Comparison of ENCODE assay signal across 12 mouse cellular contexts in the genomic region with DNA sequence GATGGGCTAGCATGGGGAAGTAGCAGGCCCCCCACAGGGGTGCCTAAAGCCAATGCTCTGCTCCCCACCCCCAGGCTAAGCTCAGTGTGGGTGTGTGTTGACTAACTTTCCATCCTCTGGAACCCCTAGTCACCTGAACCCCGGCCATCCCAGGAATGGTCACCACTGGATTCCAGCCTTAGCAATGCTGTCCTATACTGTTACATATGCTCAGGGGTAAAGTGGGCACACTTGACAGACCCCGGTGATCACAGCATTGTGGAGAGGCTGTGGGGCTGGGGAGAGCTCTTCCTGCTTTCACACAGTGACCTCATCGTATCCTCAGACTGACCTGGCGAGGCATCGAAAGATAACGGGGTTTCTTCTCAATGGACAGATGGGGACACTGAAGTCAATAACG.
"Had no signal": no experiment of that assay in that cellular context is flagged by ENCODE, and none has a peak within 500 bp of the region (broad histone marks: within the 10 kb centered on the region; RNA-seq: fewer than 3 reads in every experiment).

No protein-coding gene starts in this region.

- H3K4me3 ChIP-seq: limb, embryonic 15.5 days; liver, embryonic 12.5 days; lung, embryonic 15.5 days; midbrain, embryonic 15.5 days; neural tube, embryonic 13.5 days had no signal

- DNase-seq: layer of hippocampus, postnatal 36 days; retina, postnatal 1 day; right cerebral cortex, postnatal 4 days; spleen, adult 18-20 months; thymus, adult 18-20 months; thymus, postnatal 14 days had no signal

- H3K4me2 ChIP-seq: limb, embryonic 15.5 days; liver, embryonic 12.5 days; lung, embryonic 15.5 days; midbrain, embryonic 11.5 days; midbrain, embryonic 15.5 days; neural tube, embryonic 13.5 days had no signal

- H3K9ac ChIP-seq: limb, embryonic 15.5 days; liver, embryonic 12.5 days; lung, embryonic 15.5 days; midbrain, embryonic 15.5 days; neural tube, embryonic 13.5 days had no signal

- H3K36me3 ChIP-seq: limb, embryonic 15.5 days; liver, embryonic 12.5 days; lung, embryonic 15.5 days; midbrain, embryonic 15.5 days; neural tube, embryonic 13.5 days had no signal

- H3K27ac ChIP-seq: limb, embryonic 15.5 days; liver, embryonic 12.5 days; lung, embryonic 15.5 days; midbrain, embryonic 15.5 days had no signal

- ATAC-seq: liver, embryonic 12.5 days; midbrain, embryonic 15.5 days had no signal

- H3K27me3 ChIP-seq: limb, embryonic 15.5 days; lung, embryonic 15.5 days; midbrain, embryonic 15.5 days; neural tube, embryonic 13.5 days had no signal

- H3K9me3 ChIP-seq: limb, embryonic 15.5 days; liver, embryonic 12.5 days; lung, embryonic 15.5 days; midbrain, embryonic 15.5 days; neural tube, embryonic 13.5 days had no signal
